Mouse (Mus musculus) midbrain, embryonic 15.5 days (tissue): Measurements from ENCODE around the gene Fam71d. TPM values are rescaled to one million over a fixed set of nuclear protein-coding genes. Genes with fewer than 3 reads are reported as not detected.

Source experiments
- ATAC-seq: fragments of 200-750 bp; cut with Nextera tagmentation; replicated peaks from 2 replicates; pipeline ENCODE4 v1.8.0; 2017; ENCODE audit warnings: moderate TSS enrichment
- H3K27ac ChIP-seq: fragments of 300-500 bp; sonication (generic); 2 replicates; pipeline ENCODE4 v1.5.1; 2015; ENCODE audit warnings: mild to moderate bottlenecking, inconsistent platforms
- H3K27me3 ChIP-seq: fragments of 300-500 bp; sonication (generic); replicated peaks from 2 replicates; pipeline ENCODE4 v1.6.1; 2015; ENCODE audit warnings: inconsistent platforms
- H3K36me3 ChIP-seq: fragments of 300-500 bp; sonication (generic); replicated peaks from 2 replicates; pipeline ENCODE4 v1.6.1; 2015; ENCODE audit warnings: inconsistent platforms
- H3K4me1 ChIP-seq: fragments of 300-500 bp; sonication (generic); 2 replicates; pipeline ENCODE4 v1.6.1; 2015; ENCODE audit warnings: inconsistent platforms
- H3K4me2 ChIP-seq: fragments of 300-500 bp; sonication (generic); 2 replicates; pipeline ENCODE4 v1.6.1; 2015; ENCODE audit warnings: inconsistent platforms, mild to moderate bottlenecking, moderate library complexity
- H3K4me3 ChIP-seq: fragments of 300-500 bp; sonication (generic); 2 replicates; pipeline ENCODE4 v1.5.1; 2015; ENCODE audit warnings: mild to moderate bottlenecking, inconsistent platforms
- H3K9ac ChIP-seq: fragments of 300-500 bp; sonication (generic); 2 replicates; pipeline ENCODE4 v1.6.1; 2015; ENCODE audit warnings: mild to moderate bottlenecking, inconsistent platforms
- H3K9me3 ChIP-seq: fragments of 300-500 bp; sonication (generic); 2 replicates; pipeline ENCODE4 v1.6.1; 2016; ENCODE audit warnings: inconsistent platforms
- WGBS: fragments of 180-500 bp; shearing (Covaris S2); methylation state at CpG from one replicate; pipeline ENCODE4 v1.1.7; 2015; ENCODE audit warnings: mixed read lengths; 5-methylcytosine and 5-hydroxymethylcytosine counted together
- polyA plus RNA-seq: library from polyadenylated mRNA; unstranded; fragments of >200 nt; fragmentation: Nextera tagmentation; extraction: Ambion mirVana; gene quantifications from 2 replicates; pipeline ENCODE4 v1.2.1, GENCODE M21; 2015

Gene Fam71d
- polyA plus RNA-seq, 1 experiment from 2014 or later = 1.1 TPM

DNA sequence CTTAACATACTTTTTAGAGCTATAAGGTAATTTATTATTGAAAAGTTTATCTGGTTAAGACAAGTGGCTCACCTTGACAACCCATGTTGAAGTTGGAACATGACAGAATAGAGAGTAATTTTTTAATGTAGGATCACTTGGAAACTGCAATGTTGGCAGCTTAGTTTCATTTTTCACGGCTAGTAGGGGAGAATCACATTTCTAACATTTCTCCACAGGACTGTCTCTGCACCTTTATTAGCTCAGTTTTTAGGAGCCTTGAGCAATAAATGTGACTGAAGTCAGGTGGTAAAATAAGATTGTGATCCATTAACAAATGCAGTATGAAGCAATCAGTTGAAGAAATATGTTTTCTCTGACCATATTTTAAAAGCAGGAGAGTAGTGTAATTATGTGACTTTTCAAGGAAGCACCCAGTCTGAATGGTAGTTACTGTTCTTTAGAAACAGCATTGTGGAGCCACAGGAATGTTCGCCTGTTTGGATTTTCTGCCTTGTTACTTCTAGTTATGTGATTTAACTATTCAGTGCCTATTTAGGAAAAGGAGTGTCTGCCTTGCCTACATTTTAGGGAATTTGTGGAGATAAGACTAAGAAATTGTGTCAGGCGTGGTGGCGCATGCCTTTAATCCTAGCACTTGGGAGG is 87.2 kb downstream of the Fam71d start:
- H3K4me1 ChIP-seq = 0 out of 2 replicates have a peak, but pooled peaks cover 10% of the 10 kb centered on the region
- no peaks in the 10 kb centered on the region for H3K36me3 ChIP-seq
- H3K9me3 ChIP-seq = no peaks in the 10 kb centered on the region
- no peak for ATAC-seq
- H3K4me2 ChIP-seq = no peak overlapping the region
- H3K27ac ChIP-seq = no peak overlapping the region
- no peaks in the 10 kb centered on the region for H3K27me3 ChIP-seq
- H3K9ac ChIP-seq = no peak overlapping the region
- H3K4me3 ChIP-seq = no peak overlapping the region
- WGBS = 45% methylated on average over 4 of the region's 4 CpGs

Other genes with a start within 250 kb of the Fam71d start
- gene Mpp5, start 57.4 kb downstream of the Fam71d start, polyA plus RNA-seq = 11.8 and 14.8 TPM in 2 replicates
- 105 and 121 TPM in 2 replicates for gene Atp6v1d, start 170.1 kb downstream of the Fam71d start, polyA plus RNA-seq
- gene Eif2s1, start 170.3 kb downstream of the Fam71d start, polyA plus RNA-seq = 132 and 135 TPM in 2 replicates
- gene Plek2, start 215.4 kb downstream of the Fam71d start, polyA plus RNA-seq = 1.5 and 2.0 TPM in 2 replicates